Mouse (Mus musculus): Measurements from ENCODE around the gene Ntm. TPM values are rescaled to one million over a fixed set of nuclear protein-coding genes. Genes with fewer than 3 reads are reported as not detected.

The Ntm gene
- polyA plus RNA-seq, 1 experiment: not detected

- TF ChIP-seq MYOG (IDR thresholded peaks at IDR 0.05; ENCODE audit: control insufficient read depth, extremely low read depth, insufficient read length) (no peak), MAX (IDR thresholded peaks at IDR 0.05) (no peak), CEBPB (IDR thresholded peaks at IDR 0.05; ENCODE audit: low read depth) (no peak), CTCF (IDR thresholded peaks at IDR 0.05; ENCODE audit: control insufficient read depth, insufficient read depth, insufficient read length) (no peak), USF1 (IDR thresholded peaks at IDR 0.05; ENCODE audit: low read depth) (no peak), MYOD1 (IDR thresholded peaks at IDR 0.05; ENCODE audit: control insufficient read depth, insufficient read length, low read depth) (no peak), FOSL1 (IDR thresholded peaks at IDR 0.05; ENCODE audit: insufficient read depth, low read length, poor library complexity, severe bottlenecking) (no peak)
- Histone ChIP-seq H3K36me3 (ENCODE audit: control insufficient read depth, insufficient read depth) (no peaks in the 10 kb centered on the region), H3K79me3 (ENCODE audit: low read depth) (no peaks in the 10 kb centered on the region), H3K27me3 (ENCODE audit: control insufficient read depth, insufficient read depth, insufficient read length) (no peaks in the 10 kb centered on the region), H3K4me3 (ENCODE audit: insufficient read depth, poor library complexity, severe bottlenecking) (no peak overlapping the region), H3K79me2 (ENCODE audit: control insufficient read depth, insufficient read depth) (no peaks in the 10 kb centered on the region), H3ac (ENCODE audit: control insufficient read depth, insufficient read length, low read depth) (no peak overlapping the region)
Measured at GRCm38 (mm10) chr9:29060293-29060692, 902.6 kb downstream of the Ntm start.

DNA sequence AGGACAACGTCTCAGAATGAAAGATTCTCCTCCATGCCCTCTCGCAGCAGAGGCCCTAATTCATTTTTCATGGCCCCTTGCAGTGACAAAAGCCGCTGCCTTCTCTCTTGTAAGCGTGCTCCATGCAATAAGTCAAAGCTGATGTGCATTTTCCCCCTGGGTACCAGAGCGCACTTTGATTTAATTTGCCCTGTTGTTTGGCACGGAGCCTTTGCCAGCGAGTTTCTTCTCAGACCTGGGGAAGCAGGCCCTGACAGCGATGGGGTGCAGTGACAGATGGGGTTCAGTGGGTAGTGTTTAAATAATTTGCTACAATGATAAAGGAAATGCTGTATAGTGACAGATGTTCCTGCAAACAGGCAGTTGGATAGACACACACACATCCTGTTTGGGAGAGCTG, 904.1 kb downstream of the Ntm start:
- no peaks in the 10 kb centered on the region for H3K27me3 ChIP-seq (ENCODE audit: control insufficient read depth, insufficient read depth, insufficient read length)
- no peak overlapping the region for H3ac ChIP-seq (ENCODE audit: control insufficient read depth, insufficient read length, low read depth)
- H3K4me3 ChIP-seq (ENCODE audit: insufficient read depth, poor library complexity, severe bottlenecking): no peak overlapping the region
- H3K79me2 ChIP-seq (ENCODE audit: control insufficient read depth, insufficient read depth): no peaks in the 10 kb centered on the region
- no peaks in the 10 kb centered on the region for H3K79me3 ChIP-seq (ENCODE audit: low read depth)
- H3K36me3 ChIP-seq (ENCODE audit: control insufficient read depth, insufficient read depth): no peaks in the 10 kb centered on the region
- TF ChIP-seq USF1 (IDR thresholded peaks at IDR 0.05; ENCODE audit: low read depth) (no peak), MYOD1 (IDR thresholded peaks at IDR 0.05; ENCODE audit: control insufficient read depth, insufficient read length, low read depth) (no peak), CTCF (IDR thresholded peaks at IDR 0.05; ENCODE audit: control insufficient read depth, insufficient read depth, insufficient read length) (no peak), CEBPB (IDR thresholded peaks at IDR 0.05; ENCODE audit: low read depth) (no peak), MYOG (IDR thresholded peaks at IDR 0.05; ENCODE audit: control insufficient read depth, extremely low read depth, insufficient read length) (no peak), FOSL1 (IDR thresholded peaks at IDR 0.05; ENCODE audit: insufficient read depth, low read length, poor library complexity, severe bottlenecking) (no peak), MAX (IDR thresholded peaks at IDR 0.05) (no peak)

- no peaks in the 10 kb centered on the region for H3K27me3 ChIP-seq (ENCODE audit: control insufficient read depth, insufficient read depth, insufficient read length)
- no peaks in the 10 kb centered on the region for H3K79me3 ChIP-seq (ENCODE audit: low read depth)
- H3K4me3 ChIP-seq (ENCODE audit: insufficient read depth, poor library complexity, severe bottlenecking): no peak overlapping the region
- TF ChIP-seq MAX (IDR thresholded peaks at IDR 0.05): no peak
- TF ChIP-seq FOSL1 (IDR thresholded peaks at IDR 0.05; ENCODE audit: insufficient read depth, low read length, poor library complexity, severe bottlenecking): no peak
- TF ChIP-seq CTCF (IDR thresholded peaks at IDR 0.05; ENCODE audit: control insufficient read depth, insufficient read depth, insufficient read length): no peak
- TF ChIP-seq MYOD1 (IDR thresholded peaks at IDR 0.05; ENCODE audit: control insufficient read depth, insufficient read length, low read depth): no peak
- TF ChIP-seq USF1 (IDR thresholded peaks at IDR 0.05; ENCODE audit: low read depth): no peak
- TF ChIP-seq CEBPB (IDR thresholded peaks at IDR 0.05; ENCODE audit: low read depth): no peak
- no peak for TF ChIP-seq MYOG (IDR thresholded peaks at IDR 0.05; ENCODE audit: control insufficient read depth, extremely low read depth, insufficient read length)
- H3K36me3 ChIP-seq (ENCODE audit: control insufficient read depth, insufficient read depth): no peaks in the 10 kb centered on the region
- H3ac ChIP-seq (ENCODE audit: control insufficient read depth, insufficient read length, low read depth): no peak overlapping the region
- no peaks in the 10 kb centered on the region for H3K79me2 ChIP-seq (ENCODE audit: control insufficient read depth, insufficient read depth)
Measured at GRCm38 (mm10) chr9:29055637-29056036, 907.3 kb downstream of the Ntm start.

- no peaks in the 10 kb centered on the region for H3K27me3 ChIP-seq (ENCODE audit: control insufficient read depth, insufficient read depth, insufficient read length)
- H3ac ChIP-seq (ENCODE audit: control insufficient read depth, insufficient read length, low read depth): no peak overlapping the region
- no peaks in the 10 kb centered on the region for H3K79me2 ChIP-seq (ENCODE audit: control insufficient read depth, insufficient read depth)
- H3K36me3 ChIP-seq (ENCODE audit: control insufficient read depth, insufficient read depth): no peaks in the 10 kb centered on the region
- TF ChIP-seq FOSL1 (IDR thresholded peaks at IDR 0.05; ENCODE audit: insufficient read depth, low read length, poor library complexity, severe bottlenecking): no peak
- no peak for TF ChIP-seq CTCF (IDR thresholded peaks at IDR 0.05; ENCODE audit: control insufficient read depth, insufficient read depth, insufficient read length)
- no peak for TF ChIP-seq MYOG (IDR thresholded peaks at IDR 0.05; ENCODE audit: control insufficient read depth, extremely low read depth, insufficient read length)
- no peak for TF ChIP-seq MYOD1 (IDR thresholded peaks at IDR 0.05; ENCODE audit: control insufficient read depth, insufficient read length, low read depth)
- no peak for TF ChIP-seq CEBPB (IDR thresholded peaks at IDR 0.05; ENCODE audit: low read depth)
- no peak for TF ChIP-seq USF1 (IDR thresholded peaks at IDR 0.05; ENCODE audit: low read depth)
- no peak for TF ChIP-seq MAX (IDR thresholded peaks at IDR 0.05)
- H3K4me3 ChIP-seq (ENCODE audit: insufficient read depth, poor library complexity, severe bottlenecking): no peak overlapping the region
- no peaks in the 10 kb centered on the region for H3K79me3 ChIP-seq (ENCODE audit: low read depth)
Measured at GRCm38 (mm10) chr9:29036466-29036865, 926.5 kb downstream of the Ntm start.

- no peak overlapping the region for H3ac ChIP-seq (ENCODE audit: control insufficient read depth, insufficient read length, low read depth)
- H3K79me3 ChIP-seq (ENCODE audit: low read depth): no peaks in the 10 kb centered on the region
- H3K4me3 ChIP-seq (ENCODE audit: insufficient read depth, poor library complexity, severe bottlenecking): no peak overlapping the region
- no peaks in the 10 kb centered on the region for H3K79me2 ChIP-seq (ENCODE audit: control insufficient read depth, insufficient read depth)
- H3K36me3 ChIP-seq (ENCODE audit: control insufficient read depth, insufficient read depth): no peaks in the 10 kb centered on the region
- TF ChIP-seq CEBPB (IDR thresholded peaks at IDR 0.05; ENCODE audit: low read depth): no peak
- no peak for TF ChIP-seq MAX (IDR thresholded peaks at IDR 0.05)
- TF ChIP-seq MYOG (IDR thresholded peaks at IDR 0.05; ENCODE audit: control insufficient read depth, extremely low read depth, insufficient read length): no peak
- TF ChIP-seq USF1 (IDR thresholded peaks at IDR 0.05; ENCODE audit: low read depth): no peak
- no peaks in the 10 kb centered on the region for H3K27me3 ChIP-seq (ENCODE audit: control insufficient read depth, insufficient read depth, insufficient read length)
Measured at GRCm38 (mm10) chr9:29036058-29036457, 926.9 kb downstream of the Ntm start.

DNA sequence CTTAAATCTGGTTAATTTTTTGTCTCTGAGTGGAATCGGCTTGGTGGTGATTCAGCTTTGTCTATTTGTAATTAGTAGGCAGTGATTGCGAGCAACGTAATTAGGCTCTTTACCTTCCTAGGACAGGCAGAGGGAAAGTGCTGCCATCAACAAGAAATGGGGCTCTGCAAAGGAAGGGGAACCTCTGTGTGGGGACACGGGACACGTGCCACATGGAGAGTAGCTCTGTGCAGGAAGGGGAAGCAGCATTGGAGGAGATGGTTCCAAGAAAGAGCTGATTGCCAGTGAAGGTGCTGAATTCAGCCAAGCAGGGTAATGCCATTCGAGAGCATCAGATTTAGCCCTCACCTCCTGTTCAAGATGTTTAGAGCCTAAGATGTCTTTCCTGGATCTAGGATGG, 936.5 kb downstream of the Ntm start:
- no peak overlapping the region for H3ac ChIP-seq (ENCODE audit: control insufficient read depth, insufficient read length, low read depth)
- no peaks in the 10 kb centered on the region for H3K79me3 ChIP-seq (ENCODE audit: low read depth)
- no peak for TF ChIP-seq USF1 (IDR thresholded peaks at IDR 0.05; ENCODE audit: low read depth)
- no peak for TF ChIP-seq CEBPB (IDR thresholded peaks at IDR 0.05; ENCODE audit: low read depth)
- TF ChIP-seq MYOD1 (IDR thresholded peaks at IDR 0.05; ENCODE audit: control insufficient read depth, insufficient read length, low read depth): no peak
- no peak for TF ChIP-seq MAX (IDR thresholded peaks at IDR 0.05)
- no peak for TF ChIP-seq MYOG (IDR thresholded peaks at IDR 0.05; ENCODE audit: control insufficient read depth, extremely low read depth, insufficient read length)
- no peak for TF ChIP-seq CTCF (IDR thresholded peaks at IDR 0.05; ENCODE audit: control insufficient read depth, insufficient read depth, insufficient read length)
- TF ChIP-seq FOSL1 (IDR thresholded peaks at IDR 0.05; ENCODE audit: insufficient read depth, low read length, poor library complexity, severe bottlenecking): no peak
- H3K36me3 ChIP-seq (ENCODE audit: control insufficient read depth, insufficient read depth): no peaks in the 10 kb centered on the region
- H3K27me3 ChIP-seq (ENCODE audit: control insufficient read depth, insufficient read depth, insufficient read length): no peaks in the 10 kb centered on the region
- H3K4me3 ChIP-seq (ENCODE audit: insufficient read depth, poor library complexity, severe bottlenecking): no peak overlapping the region
- no peaks in the 10 kb centered on the region for H3K79me2 ChIP-seq (ENCODE audit: control insufficient read depth, insufficient read depth)

Measured in C2C12 (cell line).